Mouse (Mus musculus) bone marrow, adult 2 months (tissue): ENCODE results near the gene Sfmbt1.

Experiments used
- CTCF ChIP-seq: fragments of 200-500 bp; IDR thresholded peaks from 2 replicates; pipeline ENCODE4 v1.5.1; 2011; ENCODE audit warnings: low read length, control low read depth; ENCODE audit not compliant: control insufficient read depth, insufficient read depth
- POLR2A ChIP-seq: fragments of 200-500 bp; IDR thresholded peaks from 2 replicates; pipeline ENCODE4 v1.6.1; 2011; ENCODE audit warnings: low read depth, mild to moderate bottlenecking, control low read depth, low read length, borderline replicate concordance; ENCODE audit not compliant: control insufficient read depth

DNA sequence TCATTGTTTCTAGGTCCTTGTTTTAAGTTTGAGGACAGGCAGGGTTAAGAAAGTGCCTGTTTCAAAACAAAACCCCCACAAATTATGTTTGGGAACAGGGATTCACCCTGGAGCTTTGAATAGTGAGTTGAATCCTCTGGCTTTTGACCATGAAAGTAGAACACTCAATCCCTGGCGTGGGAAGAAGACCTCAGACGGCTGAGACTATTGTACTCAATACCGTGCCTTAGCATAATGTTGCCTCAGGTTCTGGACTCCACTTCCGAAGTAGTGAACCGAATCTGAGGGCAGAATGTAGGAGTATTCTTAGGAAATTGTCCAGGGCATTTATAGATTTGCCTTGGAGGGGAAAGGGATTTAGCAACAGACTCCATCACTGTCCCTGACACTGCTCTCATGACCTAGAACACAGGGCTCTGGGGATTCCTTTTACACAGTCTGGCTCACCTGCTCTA lies 110.4 kb downstream of the Sfmbt1 start:
- TF ChIP-seq CTCF (no peak), POLR2A (no peak)
